Mouse (Mus musculus): Measurements from ENCODE around the gene Tbc1d1. TPM values are rescaled to one million over a fixed set of nuclear protein-coding genes. Genes with fewer than 3 reads are reported as not detected.

The Tbc1d1 gene
- polyA plus RNA-seq, 1 experiment from 2014 or later = 38.3 TPM

DNA sequence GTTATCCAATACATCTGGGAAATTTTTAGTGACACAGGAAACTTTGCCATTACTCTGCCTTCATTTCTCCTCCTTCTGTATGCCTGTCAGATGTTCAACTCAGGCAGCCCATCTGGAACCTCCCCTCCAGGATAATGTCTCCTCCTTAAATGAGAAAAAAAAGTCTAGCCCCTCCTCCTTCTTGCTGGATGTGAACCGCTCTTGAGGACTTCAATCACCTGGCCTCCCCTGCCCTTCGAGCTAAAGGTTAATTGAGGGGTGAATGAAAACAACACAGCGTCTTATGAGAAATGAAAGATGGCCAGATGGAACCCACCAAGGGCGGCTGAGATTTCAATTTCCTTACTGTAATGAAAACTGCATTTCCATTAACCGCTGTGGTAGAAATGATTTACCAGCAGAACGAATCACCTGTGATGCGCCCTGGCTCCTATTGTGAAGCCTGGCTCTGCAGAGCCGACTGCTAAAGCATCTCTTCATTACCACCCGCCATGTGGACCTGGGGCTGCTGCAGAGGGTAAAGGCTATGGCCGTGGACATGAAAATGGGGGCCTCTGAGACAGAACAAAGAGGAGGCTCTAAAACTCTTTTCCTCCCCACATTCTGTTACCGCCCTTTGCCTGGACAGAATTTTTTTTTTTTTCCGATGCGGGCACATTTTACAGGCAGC, 216.3 kb downstream of the Tbc1d1 start:
- WGBS = 81% methylated on average over 13 of the region's 13 CpGs
- H3K4me1 ChIP-seq = peaks cover 17% of the 10 kb centered on the region
- no peaks in the 10 kb centered on the region for H3K36me3 ChIP-seq
- H3K9me3 ChIP-seq = no peaks in the 10 kb centered on the region
- H3K27ac ChIP-seq = no peak overlapping the region
- H3K4me3 ChIP-seq = no peak overlapping the region
- H3K27me3 ChIP-seq (ENCODE audit: insufficient read depth, poor library complexity, severe bottlenecking) = no peaks in the 10 kb centered on the region
- no peak for DNase-seq (ENCODE audit: low spot score)

DNA sequence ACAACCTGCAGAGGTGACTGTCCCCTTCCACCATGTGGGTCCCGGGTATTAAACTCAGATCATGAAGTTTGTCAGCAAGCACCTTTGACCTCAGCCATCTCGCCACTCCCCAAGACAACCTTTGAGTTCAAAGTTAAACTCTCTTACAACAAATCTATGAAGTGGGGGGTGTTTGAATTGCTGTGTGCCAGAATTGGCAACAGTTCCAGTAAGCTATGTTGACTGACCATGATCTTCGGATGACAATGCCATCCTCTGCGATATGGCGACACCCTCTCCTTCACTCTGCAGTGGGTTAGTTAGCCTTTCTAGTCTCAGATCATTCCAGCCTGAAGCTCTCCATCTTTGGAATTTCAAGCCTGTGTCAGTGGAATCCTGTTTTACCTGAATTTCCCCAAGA, 217.6 kb downstream of the Tbc1d1 start:
- Histone ChIP-seq H3K9me3 (no peaks in the 10 kb centered on the region), H3K27me3 (ENCODE audit: insufficient read depth, poor library complexity, severe bottlenecking) (no peaks in the 10 kb centered on the region), H3K4me3 (no peak overlapping the region), H3K36me3 (no peaks in the 10 kb centered on the region), H3K27ac (no peak overlapping the region), H3K4me1 (peaks cover 23% of the 10 kb centered on the region; the same call in 1 of the 2 replicates)
- 89% methylated on average over 5 of the region's 5 CpGs for WGBS
- DNase-seq (ENCODE audit: low spot score) = no peak

DNA sequence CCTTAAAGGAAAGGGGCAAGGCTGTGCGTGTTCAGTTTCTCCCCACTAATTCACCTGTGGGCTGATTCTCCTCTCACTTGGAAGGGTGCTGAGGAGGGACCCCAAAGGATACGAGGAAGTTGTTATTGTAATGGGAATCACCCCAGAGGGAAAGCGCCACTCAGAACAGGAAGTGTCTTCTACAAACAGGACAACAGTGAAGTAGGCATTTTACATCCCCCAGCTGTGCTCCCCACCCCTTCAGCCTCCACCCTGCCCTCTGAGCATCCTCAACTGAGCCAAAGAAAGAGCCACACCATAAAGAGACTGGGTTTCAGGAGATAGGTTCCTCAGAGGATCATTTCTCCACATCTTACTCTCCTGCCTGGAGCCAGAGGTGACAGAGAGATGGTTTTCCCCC, 219.7 kb downstream of the Tbc1d1 start:
- DNase-seq (ENCODE audit: low spot score) = no peak
- Histone ChIP-seq H3K9me3 (no peaks in the 10 kb centered on the region), H3K27ac (0 out of 2 replicates have a peak overlapping the region, but pooled peaks have one; percentile 16), H3K4me3 (no peak overlapping the region), H3K27me3 (ENCODE audit: insufficient read depth, poor library complexity, severe bottlenecking) (no peaks in the 10 kb centered on the region), H3K36me3 (no peaks in the 10 kb centered on the region), H3K4me1 (peaks cover 39% of the 10 kb centered on the region)
- WGBS = 58% methylated on average over 3 of the region's 3 CpGs

GRCm38 (mm10) chr5:64376466-64376865, 220.4 kb downstream of the Tbc1d1 start:
- Histone ChIP-seq H3K4me3 (no peak overlapping the region), H3K27ac (no peak overlapping the region), H3K36me3 (no peaks in the 10 kb centered on the region), H3K4me1 (peaks cover 45% of the 10 kb centered on the region), H3K9me3 (no peaks in the 10 kb centered on the region), H3K27me3 (ENCODE audit: insufficient read depth, poor library complexity, severe bottlenecking) (no peaks in the 10 kb centered on the region)
- no peak for DNase-seq (ENCODE audit: low spot score)
- WGBS = 79% methylated on average over 7 of the region's 7 CpGs

GRCm38 (mm10) chr5:64377705-64378104, 221.6 kb downstream of the Tbc1d1 start:
- Histone ChIP-seq H3K27ac (peak overlapping the region; percentile 67), H3K36me3 (no peaks in the 10 kb centered on the region), H3K4me1 (peaks cover 55% of the 10 kb centered on the region), H3K27me3 (ENCODE audit: insufficient read depth, poor library complexity, severe bottlenecking) (no peaks in the 10 kb centered on the region), H3K9me3 (no peaks in the 10 kb centered on the region), H3K4me3 (no peak overlapping the region)
- WGBS = 74% methylated on average over 8 of the region's 8 CpGs
- no peak for DNase-seq (ENCODE audit: low spot score)

DNA sequence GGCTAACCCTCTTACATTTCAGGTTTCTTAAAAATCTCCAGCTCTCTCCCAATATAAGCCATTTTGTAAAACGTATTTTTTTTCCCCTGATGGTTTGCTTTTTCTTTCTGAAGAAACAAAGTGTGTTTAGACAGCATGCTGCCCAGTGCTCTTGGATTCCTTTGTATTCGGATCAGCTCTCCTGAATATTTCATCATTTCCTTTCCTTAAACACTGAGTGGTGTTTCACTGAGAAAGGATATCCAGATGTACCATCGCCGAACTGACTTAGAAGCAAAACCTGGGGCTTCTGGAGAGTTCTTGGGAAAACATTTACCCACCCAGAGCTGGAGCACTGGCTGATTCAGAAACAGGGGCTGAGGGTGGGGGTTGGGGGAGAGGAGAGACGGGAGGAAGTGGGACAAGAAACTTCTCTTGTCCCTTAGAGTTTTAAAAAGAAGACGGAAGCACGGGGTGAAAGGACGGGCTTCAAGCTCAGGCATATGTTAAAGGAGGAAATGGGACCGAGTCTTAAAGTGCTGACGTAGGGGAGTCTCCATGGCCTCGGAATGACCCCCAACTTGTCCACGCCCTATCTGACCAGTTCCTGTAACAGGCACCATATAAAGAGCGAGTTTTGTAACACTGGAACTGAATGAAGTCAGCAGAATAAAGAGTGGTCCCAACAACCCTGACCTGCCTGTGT, 222.6 kb downstream of the Tbc1d1 start:
- H3K27me3 ChIP-seq (ENCODE audit: insufficient read depth, poor library complexity, severe bottlenecking) = no peaks in the 10 kb centered on the region
- H3K4me3 ChIP-seq = no peak overlapping the region
- WGBS = 58% methylated on average over 13 of the region's 13 CpGs
- H3K27ac ChIP-seq = peak overlapping the region; percentile 67
- DNase-seq (ENCODE audit: low spot score) = no peak
- peaks cover 58% of the 10 kb centered on the region for H3K4me1 ChIP-seq
- no peaks in the 10 kb centered on the region for H3K36me3 ChIP-seq
- no peaks in the 10 kb centered on the region for H3K9me3 ChIP-seq

DNA sequence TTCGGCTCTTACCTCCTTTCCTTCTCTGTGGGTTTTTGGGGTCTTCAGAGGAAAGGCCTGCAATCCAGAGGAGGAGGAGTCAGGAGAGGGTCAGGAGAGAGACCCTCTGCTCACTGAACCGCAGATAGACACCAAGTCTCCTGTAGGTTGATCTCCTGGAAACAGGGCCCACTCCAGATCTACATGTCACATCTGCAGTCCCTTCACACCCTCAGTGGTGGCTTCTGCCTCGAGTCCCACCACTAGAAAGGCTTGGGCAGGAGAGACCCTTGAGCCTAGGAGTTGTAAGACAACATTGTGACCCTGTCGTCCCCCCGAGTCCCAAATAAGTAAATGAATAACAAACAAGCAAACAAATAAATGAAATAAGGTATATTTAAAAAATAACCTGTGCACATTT, 223.7 kb downstream of the Tbc1d1 start:
- Histone ChIP-seq H3K27ac (no peak overlapping the region), H3K4me1 (peaks cover 58% of the 10 kb centered on the region), H3K9me3 (no peaks in the 10 kb centered on the region), H3K4me3 (no peak overlapping the region), H3K27me3 (ENCODE audit: insufficient read depth, poor library complexity, severe bottlenecking) (no peaks in the 10 kb centered on the region), H3K36me3 (no peaks in the 10 kb centered on the region)
- no peak for DNase-seq (ENCODE audit: low spot score)
- WGBS = 73% methylated on average over 5 of the region's 5 CpGs

DNA sequence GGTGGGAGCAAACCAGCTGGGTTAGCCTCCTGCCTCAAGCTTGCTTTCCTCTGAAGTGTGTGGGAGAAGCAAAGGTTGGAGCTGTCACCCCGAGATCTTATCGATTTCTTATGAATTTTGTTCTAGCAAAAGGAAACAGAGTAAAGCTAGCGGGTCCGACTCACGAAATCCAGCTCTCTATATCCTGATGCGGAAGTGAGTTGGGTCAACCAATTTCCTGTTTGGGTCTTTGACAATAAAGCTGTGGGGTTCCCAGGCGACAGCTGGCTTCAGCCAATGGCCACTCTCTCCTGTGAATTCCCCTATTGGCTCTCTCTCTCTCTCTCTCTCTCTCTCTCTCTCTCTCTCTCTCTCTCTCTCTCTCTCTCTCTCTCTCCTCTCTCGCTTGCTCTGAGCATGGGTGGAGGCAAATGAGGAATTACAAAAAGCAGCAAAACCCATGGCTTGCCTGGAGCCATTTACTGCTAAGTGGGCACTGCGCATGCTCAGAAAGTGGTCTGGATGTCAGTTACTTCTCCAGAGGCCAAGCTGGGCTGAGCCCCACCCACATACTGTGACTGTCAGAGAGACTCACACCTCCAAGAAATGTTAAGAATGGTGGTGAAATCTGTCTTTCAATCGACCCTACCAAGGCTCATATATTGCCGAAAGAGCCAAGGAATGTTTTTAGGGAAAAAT, 224.7 kb downstream of the Tbc1d1 start:
- H3K27ac ChIP-seq = peak overlapping the region; percentile 65
- 59% methylated on average over 11 of the region's 11 CpGs for WGBS
- no peak overlapping the region for H3K4me3 ChIP-seq
- no peaks in the 10 kb centered on the region for H3K9me3 ChIP-seq
- peaks cover 54% of the 10 kb centered on the region for H3K4me1 ChIP-seq
- no peak for DNase-seq (ENCODE audit: low spot score)
- no peaks in the 10 kb centered on the region for H3K27me3 ChIP-seq (ENCODE audit: insufficient read depth, poor library complexity, severe bottlenecking)
- H3K36me3 ChIP-seq = no peaks in the 10 kb centered on the region

DNA sequence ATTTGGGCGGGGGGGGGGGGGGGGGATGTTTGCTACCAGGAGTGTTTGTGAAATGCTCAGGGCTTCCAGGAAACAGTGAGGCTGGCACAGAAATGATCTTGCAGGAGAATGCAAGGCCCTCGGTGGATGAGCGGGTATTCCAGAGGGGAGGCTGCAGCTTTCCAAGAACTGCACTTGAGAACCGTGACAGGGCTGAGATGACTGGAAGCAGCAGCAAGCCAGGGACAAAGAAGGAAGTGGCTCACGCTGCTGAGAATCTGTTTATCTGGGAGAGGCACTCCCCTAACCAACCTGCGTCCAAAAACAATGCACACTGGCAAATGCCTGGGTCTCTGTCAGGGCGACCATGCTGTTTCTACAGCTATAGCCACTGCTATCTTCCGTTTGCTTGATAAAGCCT, 225.4 kb downstream of the Tbc1d1 start:
- no peaks in the 10 kb centered on the region for H3K36me3 ChIP-seq
- H3K4me3 ChIP-seq = no peak overlapping the region
- no peak for DNase-seq (ENCODE audit: low spot score)
- H3K27ac ChIP-seq = peak overlapping the region; percentile 76
- H3K27me3 ChIP-seq (ENCODE audit: insufficient read depth, poor library complexity, severe bottlenecking) = no peaks in the 10 kb centered on the region
- 16% methylated on average over 8 of the region's 8 CpGs for WGBS
- peaks cover 51% of the 10 kb centered on the region for H3K4me1 ChIP-seq
- no peaks in the 10 kb centered on the region for H3K9me3 ChIP-seq

DNA sequence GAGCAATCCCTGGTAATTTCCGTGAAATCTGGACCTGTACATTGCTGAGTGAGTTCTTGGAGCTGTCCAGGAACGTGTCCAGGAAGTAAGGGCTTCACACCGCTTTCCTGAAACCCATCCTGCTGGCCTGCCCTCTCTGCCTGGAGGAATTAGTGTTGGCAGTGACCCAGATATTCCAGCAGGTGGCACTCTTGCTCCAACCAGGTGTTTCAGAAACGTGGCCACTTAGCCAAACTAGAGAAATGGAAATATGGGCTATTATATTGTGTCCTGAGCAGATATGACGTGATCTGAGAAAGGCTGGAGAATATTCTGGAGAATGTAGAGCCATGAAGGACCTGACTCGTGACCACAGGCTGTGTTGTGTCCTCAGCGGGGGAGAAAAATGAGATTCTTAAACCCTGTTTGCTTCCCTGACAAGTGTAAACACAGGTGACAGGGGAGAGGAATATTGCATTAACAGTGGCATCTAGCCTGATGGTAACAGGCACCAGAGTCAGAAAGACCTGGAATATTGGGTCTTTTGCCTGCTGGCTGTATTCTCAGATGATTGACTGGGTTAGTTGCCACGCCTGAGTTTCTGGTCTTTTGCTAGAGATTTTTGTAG, 226.4 kb downstream of the Tbc1d1 start:
- no peaks in the 10 kb centered on the region for H3K36me3 ChIP-seq
- no peak overlapping the region; the same call in 1 of the 2 replicates for H3K27ac ChIP-seq
- no peaks in the 10 kb centered on the region for H3K27me3 ChIP-seq (ENCODE audit: insufficient read depth, poor library complexity, severe bottlenecking)
- H3K4me3 ChIP-seq = no peak overlapping the region
- peaks cover 45% of the 10 kb centered on the region for H3K4me1 ChIP-seq
- peak; percentile 91 for DNase-seq (ENCODE audit: low spot score)
- no peaks in the 10 kb centered on the region for H3K9me3 ChIP-seq
- WGBS = 21% methylated on average over 8 of the region's 8 CpGs

DNA sequence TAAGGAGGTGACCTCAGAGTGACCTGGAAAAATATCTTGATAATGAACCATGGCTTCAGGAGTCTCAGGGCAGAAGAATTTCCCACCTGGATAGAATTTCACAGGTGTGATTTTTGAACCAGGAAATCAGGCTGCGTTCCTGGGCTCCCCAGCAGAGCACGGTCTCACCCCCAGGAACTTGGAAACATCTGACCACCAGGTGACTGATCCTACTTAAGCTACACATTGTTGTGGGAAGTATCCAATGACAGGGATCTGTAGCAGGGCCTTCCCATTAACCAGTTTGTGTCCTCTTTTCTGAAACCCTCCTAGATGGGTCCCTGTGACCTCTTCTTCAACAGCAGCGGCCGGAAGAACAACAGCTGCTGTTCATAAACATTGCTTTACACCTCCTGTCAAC, 227.1 kb downstream of the Tbc1d1 start:
- H3K27ac ChIP-seq = 0 out of 2 replicates have a peak overlapping the region, but pooled peaks have one; percentile 2
- no peaks in the 10 kb centered on the region for H3K27me3 ChIP-seq (ENCODE audit: insufficient read depth, poor library complexity, severe bottlenecking)
- H3K4me3 ChIP-seq = no peak overlapping the region
- H3K4me1 ChIP-seq = peaks cover 39% of the 10 kb centered on the region
- H3K36me3 ChIP-seq = no peaks in the 10 kb centered on the region
- DNase-seq (ENCODE audit: low spot score) = peak; percentile 36
- no peaks in the 10 kb centered on the region for H3K9me3 ChIP-seq
- WGBS = 74% methylated on average over 4 of the region's 4 CpGs

DNA sequence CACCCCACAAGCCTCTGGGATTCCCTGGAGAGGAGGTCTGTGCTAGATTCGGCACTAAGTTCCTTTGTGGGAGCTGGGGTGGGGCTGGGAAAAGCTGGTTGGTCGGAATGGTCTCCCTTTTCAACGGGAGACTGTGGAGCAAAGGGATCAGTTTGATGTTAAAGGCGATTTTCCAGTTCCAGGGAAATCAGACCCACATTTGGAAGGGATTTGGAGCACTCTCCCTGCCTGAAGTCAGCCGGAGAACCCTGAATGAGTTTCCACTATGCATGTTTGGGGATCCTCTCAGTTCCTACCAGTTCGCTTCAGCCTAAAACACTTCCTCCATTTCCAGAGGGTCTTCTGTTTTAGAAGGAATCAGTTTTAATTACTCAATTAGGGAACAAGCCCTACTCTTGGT, 228.4 kb downstream of the Tbc1d1 start:
- 77% methylated on average over 6 of the region's 6 CpGs for WGBS
- Histone ChIP-seq H3K9me3 (no peaks in the 10 kb centered on the region), H3K27ac (no peak overlapping the region), H3K4me3 (no peak overlapping the region), H3K4me1 (peaks cover 38% of the 10 kb centered on the region), H3K36me3 (no peaks in the 10 kb centered on the region), H3K27me3 (ENCODE audit: insufficient read depth, poor library complexity, severe bottlenecking) (no peaks in the 10 kb centered on the region)
- DNase-seq (ENCODE audit: low spot score) = peak; percentile 73

DNA sequence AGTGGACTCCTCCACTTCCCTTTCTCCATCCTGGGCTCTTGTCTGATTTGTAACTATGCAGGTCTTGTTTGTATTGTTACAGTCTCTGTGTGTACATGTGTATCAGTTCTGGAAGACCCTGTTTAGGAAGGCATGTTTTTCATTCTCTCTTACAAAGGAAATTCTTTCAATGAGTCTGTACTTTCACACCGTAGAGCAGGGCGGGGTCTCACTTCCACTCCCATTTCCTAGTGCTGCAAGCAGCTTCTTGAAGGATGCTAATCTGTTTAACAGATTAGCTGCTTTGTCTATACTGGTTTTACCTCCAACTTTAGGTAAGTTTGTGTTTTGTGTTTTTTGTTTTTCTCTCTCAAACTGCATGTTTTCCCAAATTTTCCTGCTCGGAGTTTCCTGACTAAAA, 230.9 kb downstream of the Tbc1d1 start:
- Histone ChIP-seq H3K4me3 (no peak overlapping the region), H3K9me3 (no peaks in the 10 kb centered on the region), H3K4me1 (peaks cover 30% of the 10 kb centered on the region), H3K36me3 (no peaks in the 10 kb centered on the region), H3K27ac (no peak overlapping the region), H3K27me3 (ENCODE audit: insufficient read depth, poor library complexity, severe bottlenecking) (no peaks in the 10 kb centered on the region)
- WGBS = 80% methylated on average over 3 of the region's 3 CpGs
- DNase-seq (ENCODE audit: low spot score) = no peak

Data from heart, embryonic 10.5 days (tissue).